Comparison of ENCODE assay signal across 9 mouse cellular contexts in the genomic region with DNA sequence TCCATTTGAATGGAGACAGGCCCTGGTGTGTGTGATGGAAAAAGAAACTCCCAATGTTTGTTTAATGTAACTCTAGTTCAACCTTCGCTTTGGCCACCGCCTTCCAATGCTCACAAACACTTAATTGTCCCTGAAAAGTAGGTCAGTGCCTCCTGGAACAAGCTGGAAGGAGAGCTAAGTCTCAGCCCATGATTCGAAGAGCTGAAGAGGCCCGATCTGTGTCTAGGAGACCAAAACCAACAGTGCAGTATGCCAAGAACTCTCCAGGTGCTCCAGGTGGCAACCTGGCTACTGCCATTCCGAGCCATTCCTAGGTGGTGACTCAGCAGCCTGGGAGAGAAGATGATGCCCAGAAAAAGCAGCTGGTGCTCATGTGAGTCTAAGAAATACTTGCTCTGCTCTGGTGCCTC.
DNase-seq lines count a peak whose midpoint lies in the region; ATAC-seq and TF ChIP-seq lines count a peak whose summit lies in the region.
"Had no signal": no experiment of that assay in that cellular context is flagged by ENCODE, and none has a peak within 500 bp of the region (broad histone marks: within the 10 kb centered on the region; RNA-seq: fewer than 3 reads in every experiment).

No protein-coding gene starts in this region.

- no peak overlapping the region for H3K9ac ChIP-seq in heart, embryonic 11.5 days (ENCODE audit: low read depth, low read length)
- H3K9ac ChIP-seq in limb, embryonic 14.5 days (ENCODE audit: low read depth, low read length, severe bottlenecking), result no peak overlapping the region
- H3K9ac ChIP-seq in forebrain, embryonic 16.5 days (replicated peaks; ENCODE audit: low read depth, low read length), result no peak overlapping the region

- H3K4me1 ChIP-seq in heart, embryonic 11.5 days (ENCODE audit: control insufficient read depth, insufficient read depth, low read length), result peaks cover 26% of the 10 kb centered on the region
- peaks cover 93% of the 10 kb centered on the region for H3K4me1 ChIP-seq in E14TG2a.4 (replicated peaks; ENCODE audit: low read depth, low read length)
- H3K4me1 ChIP-seq in limb, embryonic 14.5 days (ENCODE audit: control insufficient read depth, insufficient read depth, low read length), result peaks cover 17% of the 10 kb centered on the region; the same call in 1 of the 2 replicates
- peaks cover 4% of the 10 kb centered on the region; the same call in 1 of the 2 replicates for H3K4me1 ChIP-seq in forebrain, embryonic 16.5 days (replicated peaks; ENCODE audit: control insufficient read depth, insufficient read depth, low read length)

- no peaks in the 10 kb centered on the region for H3K9me3 ChIP-seq in heart, embryonic 11.5 days (replicated peaks; ENCODE audit: control insufficient read depth, low read length)
- peaks cover 4% of the 10 kb centered on the region; the same call in 1 of the 2 replicates for H3K9me3 ChIP-seq in E14TG2a.4 (ENCODE audit: low read length)
- H3K9me3 ChIP-seq in limb, embryonic 14.5 days (ENCODE audit: control insufficient read depth, low read length), result no peaks in the 10 kb centered on the region
- H3K9me3 ChIP-seq in forebrain, embryonic 16.5 days (ENCODE audit: control insufficient read depth, low read length), result no peaks in the 10 kb centered on the region

- no peaks in the 10 kb centered on the region for H3K36me3 ChIP-seq in heart, embryonic 11.5 days (ENCODE audit: control insufficient read depth, insufficient read depth, low read length)
- H3K36me3 ChIP-seq in E14TG2a.4 (ENCODE audit: insufficient read depth, low read length), result peaks cover 6% of the 10 kb centered on the region; the same call in 1 of the 2 replicates
- H3K36me3 ChIP-seq in limb, embryonic 14.5 days (ENCODE audit: control insufficient read depth, insufficient read depth, low read length), result no peaks in the 10 kb centered on the region
- no peaks in the 10 kb centered on the region for H3K36me3 ChIP-seq in forebrain, embryonic 16.5 days (ENCODE audit: control insufficient read depth, insufficient read depth)

- H3K4me3 ChIP-seq in heart, embryonic 11.5 days (ENCODE audit: low read depth, low read length), result no peak overlapping the region
- peak overlapping the region; percentile 59 for H3K4me3 ChIP-seq in E14TG2a.4 (replicated peaks; ENCODE audit: low read length)
- H3K4me3 ChIP-seq in limb, embryonic 14.5 days (replicated peaks; ENCODE audit: low read length), result no peak overlapping the region
- H3K4me3 ChIP-seq in forebrain, embryonic 16.5 days (replicated peaks; ENCODE audit: low read length), result no peak overlapping the region

- no peak for ATAC-seq in heart, embryonic 11.5 days (replicated peaks; ENCODE audit: insufficient number of reproducible peaks, low FRiP score, low TSS enrichment)
- ATAC-seq in limb, embryonic 14.5 days (ENCODE audit: low FRiP score, low read depth), result no peak
- ATAC-seq in megakaryocyte progenitor cell, adult 5-6 weeks (replicated peaks; ENCODE audit: poor library complexity), result no peak
- no peak for ATAC-seq in forebrain, embryonic 16.5 days

- TF ChIP-seq POLR2A in limb, embryonic 14.5 days (IDR thresholded peaks at IDR 0.05; ENCODE audit: borderline replicate concordance, extremely low read depth, insufficient read depth, insufficient read length), result no peak

- H3K4me2 ChIP-seq in heart, embryonic 11.5 days, result no peak overlapping the region
- H3K4me2 ChIP-seq in limb, embryonic 14.5 days (replicated peaks; ENCODE audit: low read depth, low read length, severe bottlenecking), result no peak overlapping the region
- H3K4me2 ChIP-seq in forebrain, embryonic 16.5 days (ENCODE audit: low read length), result no peak overlapping the region

- TF ChIP-seq CTCF in E14TG2a.4 (conservative IDR thresholded peaks at IDR 0.05; ENCODE audit: low read length), result no peak

- H3K27me3 ChIP-seq in heart, embryonic 11.5 days (ENCODE audit: control insufficient read depth, insufficient read depth, low read length), result no peaks in the 10 kb centered on the region
- H3K27me3 ChIP-seq in E14TG2a.4 (ENCODE audit: insufficient read depth, low read length), result no peaks in the 10 kb centered on the region
- no peaks in the 10 kb centered on the region for H3K27me3 ChIP-seq in limb, embryonic 14.5 days (ENCODE audit: control insufficient read depth, insufficient read depth, low read length)
- no peaks in the 10 kb centered on the region for H3K27me3 ChIP-seq in forebrain, embryonic 16.5 days (replicated peaks; ENCODE audit: control insufficient read depth, insufficient read depth, low read length)
- H3K27me3 ChIP-seq: CH12.LX had no signal

- DNase-seq in heart, adult 18-20 months, result no peak
- DNase-seq in cerebellum, adult 9-11 months, result peak; percentile 92
- DNase-seq in limb, embryonic 14.5 days (ENCODE audit: low spot score), result no peak
- DNase-seq in spleen, postnatal 4 days (ENCODE audit: low spot score in 2 of 2), result no peak

- peak overlapping the region; percentile 79 for H3K27ac ChIP-seq in heart, embryonic 11.5 days (ENCODE audit: low read depth, low read length)
- H3K27ac ChIP-seq in limb, embryonic 14.5 days (replicated peaks; ENCODE audit: low read depth, low read length), result 0 out of 2 replicates have a peak overlapping the region, but pooled peaks have one; percentile 14
- no peak overlapping the region for H3K27ac ChIP-seq in forebrain, embryonic 16.5 days (ENCODE audit: low read length)

- 69% methylated on average over 5 of the region's 5 CpGs for WGBS in heart, embryonic 11.5 days (ENCODE audit: insufficient replicate concordance)
- 84% methylated on average over 5 of the region's 5 CpGs for WGBS in limb, embryonic 14.5 days
- 88% methylated on average over 5 of the region's 5 CpGs for WGBS in forebrain, embryonic 16.5 days
